In the genomic region with DNA sequence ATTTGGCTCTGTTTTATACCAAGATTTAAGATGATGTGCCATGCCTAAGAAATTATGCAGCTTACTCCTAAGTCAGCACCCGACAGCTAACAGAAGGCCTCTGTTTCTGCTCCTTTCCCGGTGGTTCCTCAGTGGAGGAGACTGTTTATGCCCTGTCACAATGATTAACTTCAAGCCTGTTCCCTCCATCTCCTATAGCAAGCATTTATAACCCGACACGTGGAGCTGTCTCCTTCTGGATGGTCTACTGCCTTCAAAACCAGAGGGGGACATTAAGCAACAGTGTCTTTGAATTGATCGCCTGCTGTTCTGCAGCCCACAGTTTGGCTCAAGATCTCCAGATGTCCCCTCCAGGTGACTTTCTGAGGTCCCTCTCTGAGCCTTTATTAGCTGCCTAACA, we compare ENCODE assay signal across 29 mouse cellular contexts. TPM values are rescaled to one million over a fixed set of nuclear protein-coding genes. Genes with fewer than 3 reads are reported as not detected.
"Had no signal": no experiment of that assay in that cellular context is flagged by ENCODE, and none has a peak within 500 bp of the region (broad histone marks: within the 10 kb centered on the region; RNA-seq: fewer than 3 reads in every experiment).

No protein-coding gene starts in this region.

- H3K9me3 ChIP-seq: heart, embryonic 13.5 days; heart, embryonic 15.5 days; hindbrain, embryonic 10.5 days; hindbrain, embryonic 12.5 days; intestine, embryonic 15.5 days; kidney, embryonic 15.5 days; limb, embryonic 10.5 days; limb, embryonic 12.5 days; liver, embryonic 13.5 days; liver, embryonic 15.5 days had no signal

- H3K27ac ChIP-seq: heart, adult 2 months; heart, embryonic 13.5 days; heart, embryonic 15.5 days; hindbrain, embryonic 10.5 days; hindbrain, embryonic 12.5 days; hindbrain, embryonic 14.5 days; intestine, embryonic 15.5 days; kidney, embryonic 15.5 days; layer of hippocampus, adult 2 months; left cerebral cortex, adult 2 months; limb, embryonic 10.5 days; limb, embryonic 12.5 days; liver, embryonic 13.5 days; liver, embryonic 15.5 days had no signal

- DNase-seq: gastrocnemius, postnatal 14 days; gastrocnemius, postnatal 36 days; heart, adult 11 months; heart, adult 2 months; heart, postnatal 14 days; heart, postnatal 4 days; kidney, adult 18-20 months; kidney, adult 8-10 months; kidney, postnatal 10 days; kidney, postnatal 36 days; liver; liver, embryonic 13.5 days had no signal

- H3K4me2 ChIP-seq: heart, embryonic 11.5 days; heart, embryonic 13.5 days; heart, embryonic 15.5 days; hindbrain, embryonic 12.5 days; hindbrain, embryonic 14.5 days; intestine, embryonic 15.5 days; kidney, embryonic 15.5 days; limb, embryonic 12.5 days; liver, embryonic 11.5 days; liver, embryonic 13.5 days; liver, embryonic 15.5 days had no signal

- ATAC-seq: hindbrain, embryonic 16.5 days; inflammation-experienced regulatory T-cells, adult 6 months; intestine, embryonic 15.5 days; intestine, postnatal 0 days had no signal

- H3K27me3 ChIP-seq: heart, embryonic 13.5 days; heart, embryonic 15.5 days; hindbrain, embryonic 12.5 days; intestine, embryonic 15.5 days; limb, embryonic 12.5 days; liver, embryonic 13.5 days; liver, embryonic 15.5 days had no signal

- H3K36me3 ChIP-seq: heart, embryonic 13.5 days; heart, embryonic 15.5 days; hindbrain, embryonic 10.5 days; hindbrain, embryonic 12.5 days; intestine, embryonic 15.5 days; kidney, embryonic 15.5 days; limb, embryonic 10.5 days; limb, embryonic 12.5 days; liver, embryonic 13.5 days; liver, embryonic 15.5 days had no signal

- H3K4me3 ChIP-seq: heart, adult 2 months; heart, embryonic 13.5 days; heart, embryonic 15.5 days; hindbrain, embryonic 10.5 days; hindbrain, embryonic 12.5 days; intestine, embryonic 15.5 days; kidney, embryonic 15.5 days; layer of hippocampus, adult 2 months; left cerebral cortex, adult 2 months; limb, embryonic 10.5 days; limb, embryonic 12.5 days; liver, embryonic 13.5 days; liver, embryonic 15.5 days had no signal

- H3K9ac ChIP-seq: heart, embryonic 13.5 days; heart, embryonic 15.5 days; hindbrain, embryonic 12.5 days; hindbrain, embryonic 14.5 days; intestine, embryonic 15.5 days; kidney, embryonic 15.5 days; limb, embryonic 12.5 days; liver, embryonic 13.5 days; liver, embryonic 15.5 days had no signal

- H3K4me1 ChIP-seq: heart, embryonic 13.5 days; heart, embryonic 15.5 days; hindbrain, embryonic 10.5 days; hindbrain, embryonic 12.5 days; intestine, embryonic 15.5 days; limb, embryonic 12.5 days; liver, embryonic 13.5 days; liver, embryonic 15.5 days had no signal

RNA-seq across cellular contexts. Expression of a gene that starts 19.6 kb away (rescaled TPM):
- polyA plus RNA-seq: inflammation-experienced regulatory T-cells, adult 6 months had no signal

RNA-seq across cellular contexts. Expression of a gene that starts 23.9 kb away (rescaled TPM):
- polyA plus RNA-seq: heart, adult 2 months; heart, embryonic 13.5 days; hindbrain, embryonic 10.5 days; inflammation-experienced regulatory T-cells, adult 6 months; intestine, postnatal 0 days; limb, embryonic 10.5 days; limb, embryonic 12.5 days; liver, embryonic 11.5 days; liver, embryonic 13.5 days; liver, embryonic 15.5 days had no signal
